Mouse (Mus musculus) embryonic facial prominence, embryonic 14.5 days (tissue): Measurements from ENCODE around the gene Kif20b. TPM values are rescaled to one million over a fixed set of nuclear protein-coding genes. Genes with fewer than 3 reads are reported as not detected.

ENCODE experiments used
- ATAC-seq: fragments of 200-750 bp; cut with Nextera tagmentation; 2 replicates; pipeline ENCODE4 v1.8.0; 2017; ENCODE audit warnings: low read depth, moderate number of reproducible peaks, moderate TSS enrichment
- DNase-seq: peaks from one replicate; pipeline ENCODE4 v3.0.0-alpha.2; 2015; ENCODE audit warnings: low spot score
- H3K27ac ChIP-seq: fragments of 300-500 bp; sonication (generic); replicated peaks from 2 replicates; pipeline ENCODE4 v1.5.1; 2014; ENCODE audit warnings: low read depth, mild to moderate bottlenecking, low read length, moderate library complexity
- H3K27me3 ChIP-seq: fragments of 300-500 bp; sonication (generic); replicated peaks from 2 replicates; pipeline ENCODE4 v1.6.1; 2014; ENCODE audit warnings: low read length; ENCODE audit not compliant: control insufficient read depth, insufficient read depth
- H3K36me3 ChIP-seq: fragments of 300-500 bp; sonication (generic); 2 replicates; pipeline ENCODE4 v1.6.1; 2014; ENCODE audit warnings: low read length, mixed read lengths; ENCODE audit not compliant: control insufficient read depth, insufficient read depth
- H3K4me1 ChIP-seq: fragments of 300-500 bp; sonication (generic); 2 replicates; pipeline ENCODE4 v1.6.1; 2014; ENCODE audit warnings: antibody characterized with exemption, low read length; ENCODE audit not compliant: control insufficient read depth, insufficient read depth
- H3K4me2 ChIP-seq: fragments of 300-500 bp; sonication (generic); 2 replicates; pipeline ENCODE4 v1.6.1; 2014; ENCODE audit warnings: low read depth, mild to moderate bottlenecking, low read length, moderate library complexity, mixed read lengths
- H3K4me3 ChIP-seq: fragments of 300-500 bp; sonication (generic); 2 replicates; pipeline ENCODE4 v1.5.1; 2014; ENCODE audit warnings: low read depth, mild to moderate bottlenecking, low read length
- H3K9ac ChIP-seq: fragments of 300-500 bp; sonication (generic); 2 replicates; pipeline ENCODE4 v1.6.1; 2014; ENCODE audit warnings: low read depth, mild to moderate bottlenecking, low read length, moderate library complexity, mixed read lengths
- H3K9me3 ChIP-seq: fragments of 300-500 bp; sonication (generic); 2 replicates; pipeline ENCODE4 v1.6.1; 2016; ENCODE audit warnings: low read length; ENCODE audit not compliant: control insufficient read depth
- WGBS: fragments of 180-500 bp; shearing (Covaris S2); extraction: QIAGEN DNeasy Blood & Tissue Kit; methylation state at CpG from one replicate; pipeline ENCODE4 v1.1.7; 2014; 5-methylcytosine and 5-hydroxymethylcytosine counted together
- microRNA counts: library from miRNA; unstranded; fragments of <30 nt; microRNA quantifications from one replicate; lab custom pipeline; 2017
- microRNA-seq: library from miRNA; unstranded; fragments of <30 nt; microRNA quantifications from one replicate; pipeline ENCODE4, GENCODE M21; 2016; ENCODE audit warnings: borderline number of aligned reads
- polyA plus RNA-seq: library from polyadenylated mRNA; unstranded; fragments of >200 nt; fragmentation: Nextera tagmentation; extraction: Ambion mirVana; gene quantifications from 2 replicates; pipeline ENCODE4 v1.2.1, GENCODE M21; 2014

Gene Kif20b
- polyA plus RNA-seq, 1 experiment from 2014 or later = 36.1 TPM

DNA sequence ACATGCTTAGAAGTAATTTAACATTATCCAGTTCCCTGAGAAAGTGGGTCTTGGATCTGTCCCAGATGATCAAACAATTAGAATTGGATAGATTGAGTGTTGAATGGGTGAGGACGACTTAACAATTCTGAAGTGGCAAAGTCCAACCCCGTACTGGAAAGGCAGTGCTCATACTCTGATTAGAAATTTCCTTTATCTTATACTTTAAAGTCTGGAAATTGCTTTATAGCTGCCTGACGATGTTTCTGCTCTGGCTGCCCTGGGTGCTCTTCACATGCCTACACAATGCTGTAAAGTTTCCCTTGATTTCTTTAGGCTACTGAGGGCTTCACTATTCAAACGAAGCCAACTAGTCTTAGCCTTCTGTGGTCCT is 96.0 kb downstream of the Kif20b start:
- H3K36me3 ChIP-seq = no peaks in the 10 kb centered on the region
- no peaks in the 10 kb centered on the region for H3K27me3 ChIP-seq
- no peaks in the 10 kb centered on the region for H3K9me3 ChIP-seq
- H3K27ac ChIP-seq = no peak overlapping the region
- no peak overlapping the region for H3K4me3 ChIP-seq
- DNase-seq (no peak), ATAC-seq (no peak)
- H3K4me2 ChIP-seq = no peak overlapping the region
- WGBS = 80% methylated on average over 4 of the region's 4 CpGs
- H3K9ac ChIP-seq = no peak overlapping the region
- H3K4me1 ChIP-seq = no peaks in the 10 kb centered on the region

MicroRNA genes within 50 kb of the gene (microRNA counts, 519-probe panel; counts per million panel counts)
- microRNA mmu-miR-1950 (lab: Ali Mortazavi, UCI) = 19.3 counts per million

Small RNAs within 50 kb of the gene (microRNA-seq; reads per million reads assigned to microRNA genes)
- gene Mir1950 = not detected

Other genes with a start within 250 kb of the Kif20b start
- gene Slc16a12, start 175.1 kb upstream of the Kif20b start, polyA plus RNA-seq = 2.3 and 2.4 TPM in 2 replicates
- 5.8 and 7.7 TPM in 2 replicates for gene Pank1, start 42.9 kb upstream of the Kif20b start, polyA plus RNA-seq